Mouse (Mus musculus): ENCODE data around the gene Hist1h2bh. TPM values are rescaled to one million over a fixed set of nuclear protein-coding genes. Genes with fewer than 3 reads are reported as not detected.
A peak's percentile ranks its signal among the peaks of the same experiment; 100 is the strongest.

Hist1h2bh gene
- polyA plus RNA-seq, 1 experiment from 2014 or later: 1.9 TPM

DNA sequence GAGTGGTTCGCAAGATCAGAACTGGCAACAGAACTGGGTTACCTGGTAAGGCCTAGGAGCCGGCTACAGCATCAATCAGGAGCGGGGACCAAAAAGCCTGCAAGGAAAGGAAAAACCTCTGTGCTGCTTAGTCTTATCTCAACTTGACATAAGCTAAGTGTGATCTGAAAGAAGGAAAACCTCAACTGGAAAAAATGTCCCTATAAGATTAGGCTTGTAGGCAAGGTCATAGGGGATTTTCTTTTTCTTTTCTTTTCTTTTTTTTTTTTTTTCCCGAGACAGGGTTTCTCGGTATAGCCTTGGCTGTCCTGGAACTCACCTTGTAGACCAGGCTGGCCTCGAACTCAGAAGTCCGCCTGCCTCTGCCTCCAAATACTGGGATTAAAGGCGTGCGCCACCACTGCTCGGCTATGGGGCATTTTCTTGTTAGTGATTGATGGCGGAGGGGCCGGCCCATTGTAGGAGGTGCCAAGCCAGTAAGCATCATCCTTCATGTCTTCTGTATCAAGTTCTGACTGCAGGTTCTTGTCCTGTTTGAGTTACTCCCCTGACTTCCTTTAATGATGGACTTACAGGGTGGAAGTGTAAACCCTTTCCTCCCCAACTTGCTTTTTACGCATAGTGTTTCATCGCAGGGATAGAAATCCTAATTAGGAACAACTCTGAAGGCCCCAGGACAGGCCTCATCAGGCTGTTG, 36.2 kb downstream of the Hist1h2bh start:
- no peak for DNase-seq (ENCODE audit: low spot score)

DNA sequence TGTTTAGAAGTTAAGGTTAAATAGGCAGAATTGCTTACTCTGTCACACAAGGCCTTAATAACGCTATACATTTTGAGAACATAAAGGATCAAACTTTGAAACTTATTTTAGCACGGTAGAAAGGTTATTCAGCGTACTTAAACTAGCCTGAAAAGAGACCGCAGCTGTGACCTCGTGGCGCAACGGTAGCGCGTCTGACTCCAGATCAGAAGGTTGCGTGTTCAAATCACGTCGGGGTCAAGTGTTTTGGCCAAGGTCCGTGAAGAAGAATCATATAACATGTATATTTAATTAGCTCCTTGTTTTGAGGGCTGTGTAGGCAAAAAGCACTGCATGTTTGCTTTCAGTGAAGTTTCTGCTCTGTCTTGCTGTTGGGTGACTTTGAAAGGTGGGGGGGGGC, 36.8 kb downstream of the Hist1h2bh start:
- peak; percentile 85 for DNase-seq (ENCODE audit: low spot score)

DNA sequence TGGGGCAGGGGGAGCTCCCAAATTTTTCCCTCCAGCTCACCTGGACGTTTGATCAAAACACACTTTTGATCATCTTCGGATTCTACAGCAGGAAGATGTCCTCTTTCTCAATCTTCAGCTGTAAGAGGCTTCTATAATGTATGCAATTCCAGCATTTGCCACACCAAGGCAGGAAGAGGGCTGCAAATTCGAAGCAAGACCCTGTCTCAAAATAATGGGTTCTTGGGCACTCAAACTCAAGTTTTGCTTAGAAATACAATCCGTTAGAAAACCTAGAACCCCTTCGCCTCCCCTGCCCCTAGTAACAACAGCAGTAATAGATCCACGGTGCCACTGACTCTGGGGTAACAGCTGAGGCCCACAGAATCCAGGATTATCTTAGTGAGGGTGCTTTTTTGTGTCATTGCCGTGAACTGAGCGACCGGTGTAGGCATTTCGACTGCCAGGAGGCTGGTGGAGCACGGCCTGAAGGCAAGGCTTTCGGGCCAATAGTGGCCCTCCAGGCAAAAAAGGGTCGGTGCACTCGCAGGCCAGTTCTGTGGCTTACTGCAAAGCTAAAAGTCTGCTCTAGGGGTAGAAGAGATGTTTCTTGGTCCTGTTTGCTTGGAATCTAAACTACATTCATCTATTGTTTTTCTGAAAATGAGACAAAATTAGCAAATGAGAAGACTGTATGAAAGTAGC, 37.4 kb downstream of the Hist1h2bh start:
- DNase-seq (ENCODE audit: low spot score): peak; percentile 43

DNA sequence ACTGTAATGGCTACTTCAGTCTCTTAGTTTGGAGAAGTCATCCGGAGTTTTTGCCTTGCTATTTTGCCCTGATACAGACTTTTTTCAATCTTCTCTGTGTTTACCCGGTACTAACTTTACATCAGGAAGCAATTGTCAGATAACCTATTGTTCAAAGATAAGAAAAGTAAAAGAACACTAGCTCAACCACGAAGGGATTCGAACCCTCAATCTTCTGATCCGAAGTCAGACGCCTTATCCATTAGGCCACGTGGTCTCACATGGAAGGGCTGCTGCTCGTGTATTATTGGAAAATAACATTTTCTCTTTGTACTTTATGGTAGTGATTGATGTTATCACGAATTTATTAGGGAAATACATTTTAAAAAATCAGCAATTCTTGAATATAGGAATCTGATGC, 39.4 kb downstream of the Hist1h2bh start:
- peak; percentile 82 for DNase-seq (ENCODE audit: low spot score)

DNA sequence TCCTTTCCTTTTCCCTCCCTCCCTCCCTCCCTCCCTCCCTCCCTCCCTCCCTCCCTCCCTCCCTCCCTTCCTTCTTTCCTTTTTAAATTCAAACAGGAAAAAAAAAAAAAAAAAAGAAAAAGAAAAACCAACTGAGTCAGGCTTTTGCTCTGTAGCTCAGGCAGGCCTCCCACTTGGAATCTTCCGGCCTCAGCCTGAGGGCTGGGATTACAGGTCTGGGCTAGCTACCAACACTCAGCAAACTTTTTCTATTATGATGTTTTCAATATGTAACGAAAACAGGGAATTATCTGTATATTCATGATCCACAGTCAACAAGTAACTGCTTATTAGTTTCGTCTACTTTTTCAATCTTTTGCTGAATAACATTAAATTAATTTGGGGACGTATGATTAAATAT, 40.3 kb downstream of the Hist1h2bh start:
- DNase-seq (ENCODE audit: low spot score): no peak

DNA sequence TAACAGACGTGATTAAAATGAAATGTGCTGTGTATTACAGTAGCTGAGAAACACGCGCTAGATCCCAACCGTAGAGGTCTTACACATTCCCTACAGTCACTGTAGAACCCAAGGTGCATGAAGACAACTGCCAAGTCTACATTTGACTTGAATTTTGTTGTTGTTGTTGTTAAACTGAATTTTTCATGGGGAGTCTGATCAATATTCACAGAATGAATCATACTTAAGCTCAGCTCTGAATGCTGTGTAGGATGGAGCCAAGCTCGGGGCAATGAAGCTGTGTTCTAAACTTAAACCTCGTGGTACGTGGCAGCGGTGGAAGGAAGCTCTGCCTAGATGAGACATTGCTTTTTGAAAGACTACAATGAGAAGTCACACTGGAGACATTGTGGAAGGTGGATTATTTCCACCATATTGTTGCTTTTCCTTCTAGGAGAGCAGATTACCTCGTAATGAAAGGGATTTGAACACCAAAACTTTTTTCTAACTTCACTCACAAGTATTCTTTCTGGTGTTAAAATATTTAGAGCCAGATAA, 41.1 kb downstream of the Hist1h2bh start:
- DNase-seq (ENCODE audit: low spot score): no peak

DNA sequence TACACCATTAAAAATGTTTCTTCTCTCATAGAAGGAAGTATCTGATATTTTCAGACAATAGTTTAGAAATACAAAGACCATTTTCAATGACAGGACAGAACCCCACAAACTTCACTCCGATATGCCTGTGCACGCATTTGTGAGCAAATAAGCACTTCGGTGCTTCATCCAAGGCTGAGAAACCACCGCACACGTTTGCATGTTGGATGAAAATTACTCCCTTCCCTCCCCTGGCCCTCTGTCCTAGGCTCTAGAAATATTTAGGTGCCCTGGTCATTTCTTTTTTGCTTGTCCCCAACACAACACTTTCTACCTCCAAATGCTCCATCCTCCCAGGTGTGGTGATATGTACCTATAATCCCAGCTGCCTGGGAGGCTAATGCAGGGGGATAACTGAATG, 41.7 kb downstream of the Hist1h2bh start:
- DNase-seq (ENCODE audit: low spot score): no peak

DNA sequence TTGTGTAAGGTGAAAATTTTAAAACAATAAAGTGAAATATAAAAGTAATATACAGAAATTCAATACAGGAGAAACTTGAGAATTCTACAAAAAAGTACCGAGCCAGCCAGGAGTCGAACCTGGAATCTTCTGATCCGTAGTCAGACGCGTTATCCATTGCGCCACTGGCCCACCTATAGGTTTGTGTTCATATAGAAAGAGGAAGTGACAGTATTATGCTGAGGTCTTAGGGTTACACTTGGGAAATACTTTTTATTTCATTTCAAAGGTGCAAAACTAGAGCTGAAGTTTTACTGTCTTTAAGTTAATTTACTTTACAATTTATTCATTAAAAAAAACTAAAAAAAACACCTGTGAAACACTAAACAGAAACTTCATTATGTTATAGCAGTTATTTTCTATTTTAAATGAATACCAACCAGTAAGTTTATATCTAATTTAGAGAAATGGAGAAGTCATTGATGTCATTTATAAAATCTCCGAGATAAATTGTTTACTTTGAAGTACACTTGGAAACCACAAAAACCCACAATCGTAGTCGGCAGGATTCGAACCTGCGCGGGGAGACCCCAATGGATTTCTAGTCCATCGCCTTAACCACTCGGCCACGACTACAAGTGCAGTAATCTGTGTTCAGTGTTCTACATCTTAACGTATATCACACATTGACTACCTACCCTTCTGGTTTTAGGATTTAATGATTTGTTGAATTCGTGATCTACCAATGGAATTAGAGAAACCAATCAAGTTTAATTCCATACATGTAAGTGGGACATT, 42.6 kb downstream of the Hist1h2bh start:
- peak; percentile 84 for DNase-seq (ENCODE audit: low spot score)

DNA sequence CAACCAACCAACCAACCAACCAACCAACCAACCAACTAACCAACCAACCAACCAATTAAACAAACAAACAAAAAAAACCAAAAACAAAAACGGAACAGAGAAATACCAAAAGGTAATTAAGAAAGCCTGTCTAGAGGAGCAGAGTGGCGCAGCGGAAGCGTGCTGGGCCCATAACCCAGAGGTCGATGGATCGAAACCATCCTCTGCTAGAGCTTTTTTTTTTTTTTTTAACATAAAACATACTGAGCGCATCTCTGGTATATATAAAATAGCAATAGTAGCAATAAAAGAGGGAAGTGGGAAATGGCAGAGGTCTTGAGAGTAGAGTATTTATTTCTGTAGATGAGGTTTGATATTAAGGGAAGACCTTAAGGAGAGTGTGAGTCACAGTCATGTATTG, 43.2 kb downstream of the Hist1h2bh start:
- peak; percentile 32 for DNase-seq (ENCODE audit: low spot score)

DNA sequence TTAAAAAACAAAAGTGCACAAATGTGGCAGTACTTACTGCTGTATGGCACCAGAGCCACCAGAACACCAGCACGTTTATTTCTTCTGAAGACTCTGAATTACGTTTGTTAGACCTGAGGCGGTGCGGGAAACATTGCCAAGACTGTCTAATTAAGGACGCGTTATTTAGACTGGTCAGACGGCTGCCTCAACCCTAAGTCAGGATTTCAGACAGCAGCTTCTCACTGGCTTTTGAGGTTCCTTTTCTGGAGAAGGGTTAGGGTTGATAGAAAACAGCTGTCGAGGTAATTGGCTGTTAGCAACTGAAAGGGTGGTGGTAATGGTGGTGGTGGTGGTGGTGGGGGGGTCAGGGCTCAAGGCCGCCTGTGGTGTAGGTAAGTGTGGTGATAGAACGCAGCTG, 44.5 kb downstream of the Hist1h2bh start:
- no peak for DNase-seq (ENCODE audit: low spot score)

DNA sequence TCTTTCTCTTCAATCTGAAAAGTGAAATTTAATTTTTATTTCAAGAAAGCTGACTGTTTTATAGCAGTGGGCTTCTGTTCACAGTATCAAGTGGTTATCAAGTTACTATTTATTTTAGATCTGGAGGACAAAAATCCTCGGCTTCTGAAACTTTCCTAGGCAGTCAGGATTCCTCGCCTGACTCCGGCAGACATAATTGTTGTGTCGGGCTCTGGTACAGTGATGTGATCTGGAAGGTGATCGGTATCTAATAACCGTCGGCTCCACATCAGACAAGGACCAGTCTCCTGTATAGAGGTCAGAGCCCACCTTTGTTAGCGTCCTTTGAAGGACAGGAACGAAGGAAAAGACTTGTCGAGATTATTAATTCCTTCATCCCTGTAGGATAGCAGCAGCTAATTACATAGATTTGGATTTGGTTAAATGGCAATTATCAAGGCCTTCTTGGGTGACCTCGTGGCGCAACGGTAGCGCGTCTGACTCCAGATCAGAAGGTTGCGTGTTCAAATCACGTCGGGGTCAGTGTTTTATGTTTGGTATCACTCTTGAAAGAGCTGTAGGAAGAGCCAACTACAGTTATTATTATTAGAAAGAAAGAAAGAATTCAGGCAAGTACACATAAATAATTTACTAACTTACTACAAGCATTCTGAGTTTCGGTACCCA, 45.4 kb downstream of the Hist1h2bh start:
- DNase-seq (ENCODE audit: low spot score): peak; percentile 41

DNA sequence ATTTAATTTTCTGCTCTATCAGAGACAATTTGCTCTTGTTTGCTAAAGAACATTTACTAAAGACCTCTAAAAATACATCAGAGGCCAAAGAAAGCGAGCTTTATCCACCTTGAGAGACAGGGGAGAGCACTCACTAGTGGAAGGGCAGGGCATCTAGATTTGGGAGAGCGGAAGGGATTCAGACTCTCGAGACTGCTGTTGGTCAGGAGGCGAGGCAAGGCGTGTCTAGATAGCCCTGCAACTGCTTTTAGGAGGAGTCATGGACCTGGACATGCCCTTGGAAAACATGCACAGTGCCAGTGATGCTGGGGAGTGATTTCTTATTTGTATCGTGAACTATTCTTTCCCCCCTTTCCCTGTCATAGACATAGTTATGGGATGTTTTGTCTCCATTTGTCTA, 47.7 kb downstream of the Hist1h2bh start:
- DNase-seq (ENCODE audit: low spot score): no peak

DNA sequence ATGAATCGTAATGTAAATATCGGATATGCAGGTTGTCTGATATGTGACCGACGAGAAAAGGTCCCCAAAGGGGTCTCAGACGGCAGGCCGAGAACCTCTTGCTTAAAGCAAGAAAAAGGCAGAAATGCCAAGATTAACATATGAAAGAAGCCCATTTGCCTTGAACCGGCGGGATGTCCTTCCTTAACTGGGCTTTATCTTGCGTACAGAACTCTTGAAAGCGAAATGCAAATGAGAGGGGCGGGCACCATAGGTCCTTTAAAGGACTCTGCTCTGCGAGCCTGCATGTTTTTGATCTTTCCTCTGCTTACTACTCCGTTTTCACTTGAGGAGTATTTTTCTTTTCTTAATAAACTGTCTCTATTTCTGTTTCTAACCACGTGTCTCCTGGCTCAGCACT, 51.2 kb downstream of the Hist1h2bh start:
- no peak for DNase-seq (ENCODE audit: low spot score)

Small RNAs within 50 kb of the gene (microRNA-seq; reads per million reads assigned to microRNA genes)
- gene Gm44297 (ENCODE audit: borderline number of aligned reads) (not detected), gene Gm44359 (ENCODE audit: borderline number of aligned reads) (not detected), gene Gm44394 (ENCODE audit: borderline number of aligned reads) (not detected), gene n-TStga1 (ENCODE audit: borderline number of aligned reads) (1.2 reads per million)

Other genes starting within 250 kb of the Hist1h2bh start
- 33.0 and 34.5 TPM in 2 replicates for gene Zfp322a, start 174.2 kb downstream of the Hist1h2bh start, polyA plus RNA-seq (2015; fragmentation: Nextera tagmentation; extraction: Ambion mirVana)
- 13.8 and 15.1 TPM in 2 replicates for gene Abt1, start 119.5 kb downstream of the Hist1h2bh start, polyA plus RNA-seq (2015; fragmentation: Nextera tagmentation; extraction: Ambion mirVana)
- 0.17 and 0.27 TPM in 2 replicates for gene Btn1a1, start 77.5 kb downstream of the Hist1h2bh start, polyA plus RNA-seq (2015; fragmentation: Nextera tagmentation; extraction: Ambion mirVana)
- 0.65 and 0.85 TPM in 2 replicates for gene Btn2a2, start 54.5 kb downstream of the Hist1h2bh start, polyA plus RNA-seq (2015; fragmentation: Nextera tagmentation; extraction: Ambion mirVana)
- 24.2 and 31.5 TPM in 2 replicates for gene Hist1h4h, start 12.3 kb downstream of the Hist1h2bh start, polyA plus RNA-seq (2015; fragmentation: Nextera tagmentation; extraction: Ambion mirVana)
- gene Hist1h2af, start 9.5 kb downstream of the Hist1h2bh start, polyA plus RNA-seq (2015; fragmentation: Nextera tagmentation; extraction: Ambion mirVana): 32.3 and 49.5 TPM in 2 replicates
- 27.6 and 43.7 TPM in 2 replicates for gene Hist1h3g, start 8.0 kb downstream of the Hist1h2bh start, polyA plus RNA-seq (2015; fragmentation: Nextera tagmentation; extraction: Ambion mirVana)
- gene Hist1h3f, start 660 bp upstream of the Hist1h2bh start, polyA plus RNA-seq (2015; fragmentation: Nextera tagmentation; extraction: Ambion mirVana): 4.8 and 9.0 TPM in 2 replicates
- gene Hist1h4f, start 8.3 kb upstream of the Hist1h2bh start, polyA plus RNA-seq (2015; fragmentation: Nextera tagmentation; extraction: Ambion mirVana): 8.9 and 17.7 TPM in 2 replicates
- 1.1 and 1.3 TPM in 2 replicates for gene Hist1h1d, start 9.9 kb upstream of the Hist1h2bh start, polyA plus RNA-seq (2015; fragmentation: Nextera tagmentation; extraction: Ambion mirVana)
- 16.5 and 20.8 TPM in 2 replicates for gene Hist1h3e, start 19.0 kb upstream of the Hist1h2bh start, polyA plus RNA-seq (2015; fragmentation: Nextera tagmentation; extraction: Ambion mirVana)
- gene Hist1h2ae, start 27.8 kb upstream of the Hist1h2bh start, polyA plus RNA-seq (2015; fragmentation: Nextera tagmentation; extraction: Ambion mirVana): 198 and 214 TPM in 2 replicates
- gene Hist1h2bg, start 28.0 kb upstream of the Hist1h2bh start, polyA plus RNA-seq (2015; fragmentation: Nextera tagmentation; extraction: Ambion mirVana): 32.3 and 46.0 TPM in 2 replicates
- 22.7 and 39.0 TPM in 2 replicates for gene Hist1h2bf, start 30.8 kb upstream of the Hist1h2bh start, polyA plus RNA-seq (2015; fragmentation: Nextera tagmentation; extraction: Ambion mirVana)
- gene Hist1h2ad, start 31.0 kb upstream of the Hist1h2bh start, polyA plus RNA-seq (2015; fragmentation: Nextera tagmentation; extraction: Ambion mirVana): 7.2 and 11.3 TPM in 2 replicates
- 9.4 and 13.3 TPM in 2 replicates for gene Hist1h3d, start 32.4 kb upstream of the Hist1h2bh start, polyA plus RNA-seq (2015; fragmentation: Nextera tagmentation; extraction: Ambion mirVana)
- gene Hist1h4d, start 38.2 kb upstream of the Hist1h2bh start, polyA plus RNA-seq (2015; fragmentation: Nextera tagmentation; extraction: Ambion mirVana): 273 and 292 TPM in 2 replicates
- 1.5 and 2.5 TPM in 2 replicates for gene Hist1h2be, start 77.7 kb upstream of the Hist1h2bh start, polyA plus RNA-seq (2015; fragmentation: Nextera tagmentation; extraction: Ambion mirVana)
- 33.4 and 35.1 TPM in 2 replicates for gene Hist1h1e, start 79.2 kb upstream of the Hist1h2bh start, polyA plus RNA-seq (2015; fragmentation: Nextera tagmentation; extraction: Ambion mirVana)
- 1.6 and 2.0 TPM in 2 replicates for gene Hist1h2ac, start 140.6 kb upstream of the Hist1h2bh start, polyA plus RNA-seq (2015; fragmentation: Nextera tagmentation; extraction: Ambion mirVana)
- gene Hist1h2bc, start 140.8 kb upstream of the Hist1h2bh start, polyA plus RNA-seq (2015; fragmentation: Nextera tagmentation; extraction: Ambion mirVana): 61.5 and 62.8 TPM in 2 replicates
- not detected in 2 replicates for gene Hist1h1t, start 152.4 kb upstream of the Hist1h2bh start, polyA plus RNA-seq (2015; fragmentation: Nextera tagmentation; extraction: Ambion mirVana)
- gene Hist1h4c, start 155.1 kb upstream of the Hist1h2bh start, polyA plus RNA-seq (2015; fragmentation: Nextera tagmentation; extraction: Ambion mirVana): 22.4 and 29.5 TPM in 2 replicates
- 9.4 and 9.7 TPM in 2 replicates for gene Hfe, start 167.5 kb upstream of the Hist1h2bh start, polyA plus RNA-seq (2015; fragmentation: Nextera tagmentation; extraction: Ambion mirVana)
- gene Hist1h1c, start 195.4 kb upstream of the Hist1h2bh start, polyA plus RNA-seq (2015; fragmentation: Nextera tagmentation; extraction: Ambion mirVana): 37.5 and 44.7 TPM in 2 replicates
- 32.0 and 33.1 TPM in 2 replicates for gene Hist1h3c, start 202.2 kb upstream of the Hist1h2bh start, polyA plus RNA-seq (2015; fragmentation: Nextera tagmentation; extraction: Ambion mirVana)
- 10.8 and 12.6 TPM in 2 replicates for gene Hist1h2bb, start 203.3 kb upstream of the Hist1h2bh start, polyA plus RNA-seq (2015; fragmentation: Nextera tagmentation; extraction: Ambion mirVana)
- gene Hist1h2ab, start 207.7 kb upstream of the Hist1h2bh start, polyA plus RNA-seq (2015; fragmentation: Nextera tagmentation; extraction: Ambion mirVana): 144 and 155 TPM in 2 replicates
- gene Hist1h3b, start 208.9 kb upstream of the Hist1h2bh start, polyA plus RNA-seq (2015; fragmentation: Nextera tagmentation; extraction: Ambion mirVana): 45.8 and 78.0 TPM in 2 replicates
- gene Hist1h4b, start 213.6 kb upstream of the Hist1h2bh start, polyA plus RNA-seq (2015; fragmentation: Nextera tagmentation; extraction: Ambion mirVana): 15.5 and 15.6 TPM in 2 replicates
- gene Hist1h4a, start 217.8 kb upstream of the Hist1h2bh start, polyA plus RNA-seq (2015; fragmentation: Nextera tagmentation; extraction: Ambion mirVana): 1.4 and 3.5 TPM in 2 replicates
- 42.0 and 56.6 TPM in 2 replicates for gene Hist1h3a, start 219.0 kb upstream of the Hist1h2bh start, polyA plus RNA-seq (2015; fragmentation: Nextera tagmentation; extraction: Ambion mirVana)
- gene Hist1h1a, start 220.3 kb upstream of the Hist1h2bh start, polyA plus RNA-seq (2015; fragmentation: Nextera tagmentation; extraction: Ambion mirVana): 15.8 and 27.4 TPM in 2 replicates
- not detected in 2 replicates for gene Trim38, start 226.5 kb upstream of the Hist1h2bh start, polyA plus RNA-seq (2015; fragmentation: Nextera tagmentation; extraction: Ambion mirVana)